Mouse (Mus musculus): Measurements from ENCODE around the gene Slc16a6.
A peak's percentile ranks its signal among the peaks of the same experiment; 100 is the strongest.
"Not testable (repeated sequence)": the region's sequence is repeated elsewhere in the genome, so short reads cannot be mapped to it uniquely, and the experiment has no call there.

Slc16a6 gene

DNA sequence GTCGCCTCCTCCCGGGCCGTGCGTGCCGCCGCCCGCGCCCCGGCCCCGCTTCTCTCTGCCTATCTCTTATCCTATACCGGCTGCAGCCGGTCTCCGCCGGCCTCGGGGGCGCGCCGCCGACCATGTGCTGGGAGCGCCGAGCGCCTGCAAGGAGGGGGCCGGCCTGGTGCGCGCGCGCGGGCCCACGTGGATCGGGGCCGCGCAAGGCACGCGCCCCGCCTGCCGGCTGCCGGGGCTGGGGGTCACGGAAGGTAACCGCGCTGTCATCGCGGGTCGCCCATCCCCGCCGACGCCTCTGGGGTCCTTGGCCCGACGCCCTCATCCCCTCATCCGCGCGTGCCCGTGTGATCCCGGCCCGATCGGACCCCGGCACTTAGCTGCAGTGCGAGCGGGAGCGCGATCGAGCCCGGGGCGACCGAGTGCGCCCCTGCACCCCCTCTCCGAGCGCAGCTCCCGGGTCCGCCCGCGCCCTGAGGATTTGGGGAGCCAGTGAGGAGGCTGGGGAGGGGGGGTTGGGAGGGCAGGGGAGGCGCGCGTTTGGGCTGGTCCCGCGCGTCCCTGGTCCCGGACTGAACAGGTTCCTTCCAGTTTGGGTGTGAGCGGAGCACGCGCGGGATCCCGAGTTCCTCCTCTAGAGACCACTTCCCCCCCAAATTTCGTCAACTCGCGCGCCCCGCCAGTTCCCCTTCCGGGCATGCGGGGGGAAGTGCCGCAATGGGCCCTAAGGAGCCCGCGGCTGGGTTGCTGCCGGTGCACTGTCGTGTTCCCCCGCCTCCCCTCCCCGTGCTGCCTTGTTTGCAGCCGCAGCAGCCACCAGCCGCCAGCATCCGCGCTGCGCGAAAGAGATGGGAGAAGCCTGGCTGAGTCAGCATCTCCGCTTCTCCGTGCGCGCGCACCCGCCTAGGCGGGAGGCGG lies at the start of gene Slc16a6, which contains the start of gene Arsg:
Gene Slc16a6, minus strand, starts transcription at position 428 of the 915 bp plus-strand sequence.
Gene Arsg, plus strand, starts transcription at position 204 of the 915 bp plus-strand sequence.
- peak; percentile 84 for DNase-seq (ENCODE audit: low read depth, low spot score)

DNA sequence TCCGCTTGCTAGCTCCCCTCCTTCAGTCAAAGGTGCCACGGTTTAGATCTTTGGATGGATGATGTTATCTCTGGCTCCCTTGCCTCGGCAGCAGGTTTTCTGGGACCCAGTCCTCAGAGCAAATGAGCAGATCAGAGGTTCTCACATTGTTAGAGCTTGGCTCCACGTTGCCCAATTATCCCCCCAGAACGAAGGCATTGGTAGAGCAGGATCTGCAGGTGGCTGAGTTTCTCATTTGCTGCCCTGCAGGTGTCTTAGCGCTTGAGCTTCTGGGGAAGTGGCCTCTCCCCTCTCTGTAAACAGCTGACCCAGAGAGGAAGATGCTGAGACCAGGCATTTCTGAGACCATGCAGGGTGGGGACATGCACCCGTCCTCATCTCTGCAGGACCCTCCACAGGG lies 47.6 kb upstream of the Slc16a6 start:
- no peak for DNase-seq (ENCODE audit: low read depth, low spot score)

DNA sequence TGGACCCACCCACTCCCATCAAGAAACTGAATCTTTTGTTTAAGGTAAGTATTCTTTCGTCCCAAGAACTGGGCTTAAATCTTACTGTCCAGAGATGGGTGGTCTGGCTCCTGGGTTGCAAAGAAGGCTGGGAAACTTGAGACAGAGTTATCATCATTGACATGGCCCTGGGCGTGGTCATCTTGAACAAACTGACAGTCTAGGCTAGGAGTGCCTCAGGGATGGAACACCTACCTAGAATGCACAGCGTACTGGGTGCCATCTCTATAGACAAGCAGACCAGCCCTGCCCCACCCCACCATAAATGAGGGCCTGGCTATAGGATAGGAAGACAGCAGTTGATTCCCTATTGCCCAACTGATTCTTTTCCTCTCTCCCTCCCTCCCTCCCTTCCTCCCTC lies 44.4 kb upstream of the Slc16a6 start:
- no peak for DNase-seq (ENCODE audit: low read depth, low spot score)

DNA sequence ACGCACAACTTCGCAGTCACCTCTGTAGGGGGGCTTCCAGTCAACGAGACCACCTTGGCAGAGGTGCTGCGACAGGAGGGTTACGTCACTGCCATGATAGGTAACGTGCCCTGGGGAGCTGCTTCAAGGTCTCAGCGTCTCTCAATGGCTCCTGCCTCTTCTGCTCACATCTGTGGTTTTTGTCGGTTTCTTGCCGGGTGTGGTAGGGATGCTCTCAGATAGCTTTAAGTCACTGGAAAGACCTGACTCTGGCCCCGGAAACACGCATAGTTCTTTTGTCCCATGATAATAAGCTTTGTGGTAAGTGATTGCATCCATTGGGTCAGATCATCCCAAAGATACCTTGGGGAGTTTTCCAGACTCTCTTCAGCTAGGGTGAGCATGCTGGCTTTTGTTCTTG lies 43.9 kb upstream of the Slc16a6 start:
- DNase-seq (ENCODE audit: low read depth, low spot score) = no peak

DNA sequence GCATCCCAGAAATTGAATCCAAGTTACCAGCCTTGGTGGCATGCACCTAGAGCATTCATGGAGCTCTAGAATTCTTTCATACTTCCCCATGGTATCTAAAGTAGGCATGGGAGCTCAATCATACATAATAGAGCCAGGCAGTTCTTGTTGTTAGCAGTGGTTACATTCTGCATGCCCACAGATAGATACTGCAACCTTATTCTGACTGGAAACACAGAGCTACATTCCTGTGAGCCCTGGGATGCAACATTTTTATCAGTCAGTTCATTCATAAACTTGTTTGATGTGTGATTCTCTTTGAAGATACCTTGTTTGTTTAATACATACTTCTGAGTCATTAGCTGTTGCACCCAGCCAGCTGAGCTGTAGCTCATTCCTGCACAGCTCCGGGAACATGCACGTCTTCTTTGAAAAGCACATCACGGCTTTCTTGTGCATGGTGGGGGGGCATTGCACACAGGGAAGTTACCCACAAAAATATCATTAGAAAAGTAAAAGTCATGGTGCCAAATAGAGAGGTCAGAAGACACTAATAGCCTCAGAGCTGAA lies 40.7 kb upstream of the Slc16a6 start:
- DNase-seq (ENCODE audit: low read depth, low spot score) = no peak

DNA sequence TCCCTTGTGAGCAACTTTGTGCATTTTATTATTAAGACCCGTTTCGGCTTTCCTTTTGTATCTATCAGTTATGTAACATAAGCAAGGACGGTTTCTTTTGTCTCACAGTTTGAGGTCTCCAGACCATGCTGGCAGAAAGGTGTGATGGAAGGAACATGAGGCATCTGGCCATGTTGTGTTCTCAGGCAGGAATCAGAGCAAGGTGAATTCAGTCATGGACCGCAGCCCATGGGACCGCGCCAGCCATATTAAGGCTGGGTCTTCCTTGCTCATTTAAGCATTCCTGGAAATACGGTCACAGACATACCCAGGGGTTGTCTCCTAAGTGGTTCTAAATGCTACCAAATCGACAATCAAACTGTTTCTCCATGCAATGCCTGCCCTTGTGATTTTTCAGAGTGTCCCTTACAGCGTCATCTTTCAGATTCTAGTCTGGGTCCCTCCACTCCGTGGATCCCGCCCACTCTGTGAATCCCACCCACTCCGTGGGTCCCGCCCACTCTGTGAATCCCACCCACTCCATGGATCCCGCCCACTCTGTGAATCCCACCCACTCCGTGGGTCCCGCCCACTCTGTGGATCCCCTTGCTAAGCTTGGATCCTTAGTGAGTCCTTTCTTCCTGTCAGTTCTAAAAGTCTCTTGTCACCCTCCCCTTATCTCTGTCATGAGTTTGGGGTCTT lies 39.7 kb upstream of the Slc16a6 start:
- no peak for DNase-seq (ENCODE audit: low read depth, low spot score)

DNA sequence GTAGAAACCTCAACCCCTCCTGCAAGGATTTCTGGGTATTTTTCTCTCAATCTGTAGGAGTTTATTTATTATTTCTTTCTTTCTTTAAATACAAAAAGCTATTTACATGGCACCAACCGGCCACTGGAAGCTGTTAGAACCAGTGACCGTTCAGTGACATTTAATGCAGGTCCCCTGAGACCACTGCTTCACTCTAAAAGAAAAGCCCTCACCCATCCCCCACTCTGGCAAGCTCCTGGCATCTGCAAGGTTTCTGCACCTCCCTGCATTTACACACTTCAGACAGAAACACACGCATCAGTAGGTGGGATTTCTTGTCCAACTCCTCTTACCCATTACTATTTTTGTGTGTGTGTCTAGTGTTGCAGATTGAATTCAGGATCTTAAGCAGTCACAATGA lies 33.7 kb upstream of the Slc16a6 start:
- DNase-seq (ENCODE audit: low read depth, low spot score) = no peak

DNA sequence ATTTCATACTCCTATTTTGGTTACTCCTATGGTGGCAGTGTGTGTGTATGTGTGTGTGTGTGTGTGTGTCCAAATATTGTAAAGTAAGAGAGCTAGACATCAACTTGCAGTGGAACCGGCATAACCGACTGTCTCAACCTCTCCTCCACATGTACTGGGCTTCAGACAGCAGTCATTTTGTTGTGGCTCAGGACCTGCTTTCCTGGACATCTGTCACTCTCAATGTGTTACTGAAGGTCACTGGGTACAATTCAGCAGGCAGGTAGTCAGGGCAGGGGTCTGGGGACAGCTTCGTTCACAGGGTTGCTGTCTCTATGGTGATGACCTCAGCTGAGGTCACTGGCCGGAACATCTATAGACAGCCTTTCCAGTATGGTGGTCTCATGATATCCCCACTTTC lies 32.4 kb upstream of the Slc16a6 start:
- no peak for DNase-seq (ENCODE audit: low read depth, low spot score)

DNA sequence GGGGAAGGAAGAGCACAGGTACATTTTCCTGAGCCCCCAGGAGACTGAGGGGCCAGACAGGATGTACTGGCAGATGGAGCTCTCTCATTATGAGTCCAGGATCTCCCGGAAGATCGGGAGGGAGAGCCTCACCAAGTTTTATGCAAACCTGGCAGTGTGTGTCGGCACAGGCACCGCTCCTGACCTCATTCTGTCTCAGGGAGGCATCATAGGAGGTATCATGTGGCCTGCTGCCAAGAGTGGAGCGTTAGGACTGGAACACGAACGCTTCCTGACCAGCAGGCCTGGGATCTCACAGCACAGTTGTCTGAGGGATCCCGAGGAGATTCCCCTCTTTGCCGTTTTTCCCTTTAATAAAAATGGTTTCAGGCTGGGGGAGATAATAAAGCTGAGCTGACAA lies 31.6 kb upstream of the Slc16a6 start:
- no peak for DNase-seq (ENCODE audit: low read depth, low spot score)

DNA sequence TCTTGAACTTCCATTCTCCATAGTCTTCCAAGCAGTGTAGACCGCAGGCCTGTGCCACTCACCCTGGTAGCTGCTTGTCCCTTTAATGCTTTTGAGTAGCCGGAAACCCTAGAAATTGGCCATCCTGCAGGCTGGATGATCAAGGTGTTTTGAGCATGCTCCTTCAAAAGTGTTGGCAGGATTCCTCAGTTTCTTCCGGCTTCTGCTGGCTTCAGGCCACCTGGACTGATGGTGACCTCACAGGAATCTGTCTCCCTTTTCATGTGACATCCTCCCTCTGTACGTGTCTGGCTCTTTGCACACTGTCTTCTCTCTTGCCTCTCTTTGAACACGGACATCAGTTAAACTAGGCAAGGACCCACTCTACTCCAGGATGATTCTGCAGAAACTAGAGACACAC lies 26.8 kb upstream of the Slc16a6 start:
- no peak for DNase-seq (ENCODE audit: low read depth, low spot score)

DNA sequence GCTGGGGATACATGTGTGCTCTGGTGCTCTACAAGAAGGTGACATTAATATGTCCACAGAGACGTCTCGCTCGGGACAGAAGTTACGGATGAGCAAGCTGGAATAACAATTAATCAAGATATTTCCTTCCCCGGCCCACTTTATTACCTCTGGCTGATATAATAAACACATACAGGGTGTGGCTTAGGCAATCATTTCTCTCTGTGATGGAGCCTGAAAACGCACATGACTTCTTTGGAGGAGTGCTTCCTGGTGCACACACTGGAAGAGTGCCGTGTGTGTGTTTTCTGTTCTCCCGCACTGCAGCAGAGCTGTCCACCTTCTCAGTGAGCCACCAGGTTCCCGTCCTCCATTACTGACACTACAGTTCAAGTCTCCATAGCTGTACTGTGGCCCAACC lies 24.6 kb upstream of the Slc16a6 start:
- no peak for DNase-seq (ENCODE audit: low read depth, low spot score)

DNA sequence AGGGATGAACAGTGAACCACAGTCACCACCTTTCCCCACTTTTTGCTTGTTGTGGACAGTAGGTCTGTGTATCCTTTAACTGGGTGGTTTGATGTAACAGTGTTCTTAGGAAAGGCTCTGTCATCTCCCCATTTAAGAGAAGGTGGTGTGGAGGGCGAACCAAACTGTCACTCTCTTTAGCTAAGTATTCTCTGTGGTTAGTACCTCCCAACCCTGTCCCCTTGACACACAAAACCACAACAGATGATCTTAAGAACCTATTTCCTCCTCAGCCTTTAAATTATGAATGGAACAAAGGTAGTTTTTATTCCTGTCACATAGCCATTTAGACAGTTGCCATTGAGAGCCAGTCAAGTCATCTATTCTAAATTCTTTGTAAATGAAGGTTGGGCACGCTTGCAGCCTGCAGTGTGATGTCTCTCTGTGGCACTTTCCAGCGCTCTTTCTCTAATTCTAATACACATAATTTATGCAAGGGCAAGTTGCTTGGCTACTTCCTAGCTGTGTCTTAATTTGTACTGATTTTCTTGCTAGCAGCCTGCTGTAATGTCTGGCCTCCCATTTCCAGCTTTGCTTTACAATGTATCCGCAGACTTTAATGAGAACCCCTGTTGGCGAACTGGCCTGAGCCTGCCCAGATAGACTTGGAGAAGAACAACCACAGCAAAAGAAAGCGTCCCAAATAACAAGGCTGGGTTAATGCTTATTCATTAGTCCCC lies 23.8 kb upstream of the Slc16a6 start:
- DNase-seq (ENCODE audit: low read depth, low spot score) = no peak

DNA sequence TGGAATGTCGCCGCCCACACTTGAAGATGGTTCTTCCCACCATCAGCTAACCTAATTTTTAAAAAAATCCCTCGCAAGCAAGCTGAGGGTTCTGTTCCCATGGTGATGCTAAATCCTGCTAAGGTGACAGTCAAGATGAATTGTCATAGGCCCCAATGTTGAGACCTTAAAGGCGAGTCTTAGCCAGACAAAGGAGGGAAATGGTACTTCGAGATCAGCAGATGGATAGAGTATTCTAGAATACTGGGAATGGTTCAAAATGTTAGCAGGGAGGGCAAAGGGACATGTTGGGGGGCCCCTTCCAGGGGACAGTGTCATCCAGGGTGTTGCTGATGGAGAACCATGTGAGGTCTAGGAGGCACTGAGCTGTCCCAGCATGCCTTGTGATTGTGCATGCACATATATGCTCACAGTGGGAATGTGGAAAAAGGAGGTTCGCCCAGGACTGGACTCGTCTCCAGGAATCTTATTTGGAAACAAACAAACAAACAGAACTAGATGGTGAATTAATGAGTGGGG lies 23.1 kb upstream of the Slc16a6 start:
- DNase-seq (ENCODE audit: low read depth, low spot score) = no peak

DNA sequence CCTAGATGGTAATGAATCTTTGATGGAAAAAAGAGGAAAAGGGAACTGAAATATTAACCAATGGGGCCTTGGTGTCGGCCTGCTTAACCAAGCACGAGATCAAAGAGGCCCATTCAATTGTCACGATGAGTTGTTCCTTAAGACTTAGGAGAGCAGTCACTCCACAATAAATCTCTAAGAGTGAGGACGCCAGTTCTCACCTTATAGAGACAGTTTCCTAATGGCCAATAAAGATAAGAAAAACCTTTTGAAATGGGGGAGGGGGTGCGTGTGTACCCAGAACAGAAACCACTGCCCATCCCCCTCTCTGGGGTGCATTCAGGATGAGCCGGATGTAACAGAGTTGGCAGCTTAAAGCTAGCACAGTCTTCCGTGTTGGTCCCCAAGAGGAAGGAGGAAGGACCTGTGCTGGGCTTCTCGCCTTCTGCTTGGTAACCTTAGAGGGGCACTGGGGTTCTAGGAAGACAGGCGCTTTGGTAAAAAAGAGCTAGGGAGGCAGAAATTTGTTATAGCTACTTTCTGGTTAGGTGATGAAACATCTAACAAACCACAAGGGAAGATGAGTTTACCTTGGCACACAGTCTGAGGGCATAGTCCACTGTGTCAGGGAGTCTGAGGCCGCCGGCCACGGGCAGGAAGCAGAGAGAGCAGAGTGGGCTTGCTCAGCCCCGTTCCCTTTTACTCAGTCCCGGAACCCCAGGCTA lies 22.5 kb upstream of the Slc16a6 start:
- no peak for DNase-seq (ENCODE audit: low read depth, low spot score)

DNA sequence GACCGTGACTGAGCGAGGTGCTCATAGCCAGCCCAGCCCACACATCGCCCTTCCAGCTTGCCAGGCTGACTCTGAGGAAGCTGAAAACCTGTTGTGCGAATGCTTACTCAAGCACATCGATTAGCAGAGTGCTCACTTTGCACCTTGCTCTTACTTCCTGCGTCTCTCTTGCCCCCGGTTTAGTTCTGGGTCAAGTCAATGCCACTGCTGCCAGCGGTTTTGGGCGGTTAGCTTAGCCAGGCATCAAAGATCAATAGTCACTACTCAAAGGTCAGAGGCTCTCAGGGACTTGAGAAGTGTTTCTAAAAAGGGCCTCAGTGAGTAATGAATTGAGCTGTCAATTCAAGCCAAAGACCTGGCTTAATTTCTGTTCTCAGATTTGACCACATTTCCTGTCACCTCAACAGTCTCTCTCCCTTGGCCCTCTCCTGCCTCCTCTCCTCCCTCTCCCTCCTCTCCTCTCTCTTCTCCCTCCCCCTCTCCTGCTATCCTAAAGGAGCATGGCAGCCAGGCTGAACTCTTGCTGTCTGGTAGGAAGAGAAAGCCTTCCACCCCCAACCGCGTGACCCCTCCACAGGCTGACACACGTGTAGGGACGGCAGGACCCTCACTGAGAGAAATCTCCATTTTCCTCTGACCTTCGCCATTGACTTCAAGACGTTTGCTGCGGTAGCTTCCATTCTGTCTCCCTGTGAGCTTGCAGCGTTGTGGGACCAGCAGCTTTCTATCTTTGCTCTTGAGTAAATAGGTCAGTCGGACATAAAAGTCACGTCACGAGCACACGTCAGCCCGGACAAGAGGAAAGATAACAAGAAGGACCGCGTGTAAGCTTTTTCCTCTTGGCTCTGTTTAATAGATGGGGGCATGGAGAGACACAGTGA lies 21.7 kb upstream of the Slc16a6 start:
- DNase-seq (ENCODE audit: low read depth, low spot score) = no peak

DNA sequence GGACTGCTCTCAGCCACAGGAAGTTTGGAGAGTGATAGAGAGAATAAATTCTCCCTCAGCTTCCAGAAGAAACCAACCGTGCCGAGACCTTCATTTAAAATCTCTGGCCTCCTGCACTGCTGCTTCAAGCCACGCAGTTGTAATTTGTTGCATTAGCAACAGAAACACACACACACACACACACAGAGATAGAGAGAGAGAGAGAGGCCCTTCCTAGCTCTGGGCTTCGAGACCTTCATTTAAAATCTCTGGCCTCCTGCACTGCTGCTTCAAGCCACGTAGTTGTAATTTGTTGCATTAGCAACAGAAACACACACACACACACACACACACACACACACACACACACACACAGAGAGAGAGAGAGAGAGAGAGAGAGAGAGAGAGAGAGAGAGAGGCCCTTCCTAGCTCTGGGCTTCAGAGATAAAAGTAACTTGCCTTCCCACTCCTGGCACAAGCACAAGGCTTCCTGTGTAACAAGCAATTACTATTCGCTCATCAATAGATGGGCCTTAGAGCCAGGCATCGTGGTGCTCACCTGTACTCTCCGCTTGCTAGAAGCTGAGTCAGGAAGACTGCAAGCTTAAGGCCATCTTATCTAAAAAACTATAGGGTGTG lies 19.6 kb upstream of the Slc16a6 start:
- not testable (repeated sequence) for DNase-seq (ENCODE audit: low read depth, low spot score)

DNA sequence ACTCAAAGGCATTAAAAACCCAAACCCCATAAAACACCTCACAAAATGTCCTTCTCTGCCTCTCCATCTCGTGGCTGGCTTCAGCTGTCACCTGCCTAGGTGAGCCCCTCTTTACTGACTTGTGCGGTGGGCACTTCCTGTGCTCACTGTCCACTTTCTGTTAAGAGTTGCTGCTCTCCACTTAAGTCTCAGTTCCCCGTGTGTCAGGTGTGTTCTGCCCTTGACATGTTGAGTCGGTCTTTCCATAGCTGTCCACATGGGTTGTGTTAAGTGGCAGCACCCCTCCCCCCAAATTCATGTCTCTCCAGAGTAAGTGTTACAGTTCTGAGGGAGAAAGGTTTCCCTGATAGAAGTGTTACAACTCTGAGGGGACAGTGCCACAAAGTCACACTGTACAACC lies 18.4 kb upstream of the Slc16a6 start:
- DNase-seq (ENCODE audit: low read depth, low spot score) = no peak

DNA sequence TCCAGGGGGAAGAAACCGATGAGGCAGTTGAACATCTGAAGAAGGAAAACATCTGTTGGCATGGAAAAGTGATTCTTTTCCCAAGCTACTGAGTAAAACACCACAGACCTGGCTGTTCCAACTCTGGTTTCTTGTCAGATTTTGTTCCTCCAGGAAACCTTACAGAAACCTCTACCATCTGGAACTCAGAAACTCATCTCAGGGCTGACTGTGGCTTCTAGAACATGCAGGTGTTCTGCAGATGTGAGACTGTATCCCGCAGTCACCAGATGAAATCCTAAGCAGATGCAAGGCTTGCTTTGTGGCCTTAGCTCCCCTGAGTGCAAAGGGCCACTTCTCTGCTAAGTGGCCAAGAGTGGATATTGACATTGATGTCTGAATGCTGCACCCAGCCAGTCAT lies 16.4 kb upstream of the Slc16a6 start:
- DNase-seq (ENCODE audit: low read depth, low spot score) = no peak

DNA sequence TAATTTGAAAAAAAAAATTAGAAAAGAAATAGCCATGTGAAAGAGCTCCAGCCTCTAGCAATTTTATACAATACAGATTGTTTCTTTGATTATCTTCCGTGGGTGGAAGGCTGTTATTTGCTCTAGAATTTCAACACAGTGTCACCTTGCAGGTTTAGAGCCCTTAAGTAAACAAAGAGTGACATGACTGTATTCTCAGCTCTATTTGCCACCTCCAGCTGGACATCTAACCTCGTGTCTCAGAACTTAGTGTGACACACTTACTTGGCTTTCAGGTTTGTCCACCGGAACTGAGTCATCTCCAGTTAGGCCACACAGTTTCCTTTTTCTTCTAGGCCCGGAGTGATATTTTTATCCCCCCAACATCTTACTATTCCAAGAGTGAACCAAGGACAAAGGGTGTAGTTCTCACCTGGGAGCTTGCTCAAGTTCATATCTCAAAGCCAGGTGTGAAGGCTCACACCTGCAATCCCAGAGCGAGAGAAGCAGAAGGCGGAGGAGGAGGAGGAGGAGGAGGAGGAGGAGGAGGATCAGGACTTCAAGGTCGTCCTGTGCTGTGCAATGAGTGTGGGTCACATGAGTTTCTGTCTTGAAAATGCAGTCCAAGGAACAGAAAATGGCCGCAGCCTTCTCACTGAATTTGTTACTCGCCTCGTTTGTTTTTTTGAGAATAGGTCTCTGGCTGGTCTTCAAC lies 14.7 kb upstream of the Slc16a6 start:
- DNase-seq (ENCODE audit: low read depth, low spot score) = no peak
